Mouse (Mus musculus) limb, embryonic 14.5 days (tissue): ENCODE measurements around the gene Hirip3. TPM values are rescaled to one million over a fixed set of nuclear protein-coding genes. Genes with fewer than 3 reads are reported as not detected.

Experiments used
- ATAC-seq: fragments of 200-750 bp; cut with Nextera tagmentation; 2 replicates; pipeline ENCODE4 v1.8.0; 2017; ENCODE audit warnings: low read depth, moderate number of reproducible peaks, moderate TSS enrichment; ENCODE audit not compliant: low FRiP score
- DNase-seq: peaks from one replicate; pipeline ENCODE4 v3.0.0-alpha.2; 2015; ENCODE audit warnings: low spot score
- H3K27ac ChIP-seq: fragments of 300-500 bp; sonication (generic); replicated peaks from 2 replicates; pipeline ENCODE4 v1.5.1; 2014; ENCODE audit warnings: low read depth, mild to moderate bottlenecking, low read length, moderate library complexity, mixed read lengths
- H3K27me3 ChIP-seq: fragments of 300-500 bp; sonication (generic); 2 replicates; pipeline ENCODE4 v1.6.1; 2014; ENCODE audit warnings: low read length, mixed read lengths; ENCODE audit not compliant: control insufficient read depth, insufficient read depth
- H3K36me3 ChIP-seq: fragments of 300-500 bp; sonication (generic); 2 replicates; pipeline ENCODE4 v1.6.1; 2014; ENCODE audit warnings: mild to moderate bottlenecking, low read length, moderate library complexity, mixed read lengths; ENCODE audit not compliant: control insufficient read depth, insufficient read depth
- H3K4me1 ChIP-seq: fragments of 300-500 bp; sonication (generic); 2 replicates; pipeline ENCODE4 v1.6.1; 2014; ENCODE audit warnings: antibody characterized with exemption, low read length, mixed read lengths; ENCODE audit not compliant: control insufficient read depth, insufficient read depth
- H3K4me2 ChIP-seq: fragments of 300-500 bp; sonication (generic); replicated peaks from 2 replicates; pipeline ENCODE4 v1.6.1; 2014; ENCODE audit warnings: low read depth, mild to moderate bottlenecking, low read length, moderate library complexity; ENCODE audit not compliant: severe bottlenecking
- H3K4me3 ChIP-seq: fragments of 300-500 bp; sonication (generic); replicated peaks from 2 replicates; pipeline ENCODE4 v1.5.1; 2014; ENCODE audit warnings: low read length
- H3K9ac ChIP-seq: fragments of 300-500 bp; sonication (generic); 2 replicates; pipeline ENCODE4 v1.6.1; 2014; ENCODE audit warnings: mild to moderate bottlenecking, low read depth, low read length, moderate library complexity; ENCODE audit not compliant: severe bottlenecking
- H3K9me3 ChIP-seq: fragments of 300-500 bp; sonication (generic); 2 replicates; pipeline ENCODE4 v1.6.1; 2016; ENCODE audit warnings: low read length; ENCODE audit not compliant: control insufficient read depth
- POLR2A ChIP-seq: fragments of 200-500 bp; IDR thresholded peaks from 2 replicates; pipeline ENCODE4 v1.8.0; 2012; ENCODE audit warnings: inconsistent platforms, mild to moderate bottlenecking, moderate library complexity, borderline replicate concordance; ENCODE audit not compliant: insufficient read depth, insufficient read length; ENCODE audit errors: extremely low read depth
- WGBS: fragments of 180-500 bp; shearing (Covaris S2); extraction: QIAGEN DNeasy Blood & Tissue Kit; methylation state at CpG from one replicate; pipeline ENCODE4 v1.1.7; 2014; 5-methylcytosine and 5-hydroxymethylcytosine counted together
- polyA plus RNA-seq, 2 experiments: library from polyadenylated mRNA; depleted of rRNA in 1 of 2; stranded (reverse) in 1 of 2; unstranded in 1 of 2; fragments of >200 nt; fragmentation: Nextera tagmentation in 1 of 2; extraction: Ambion mirVana in 1 of 2; gene quantifications; 2 replicates each; pipeline versions ENCODE4 v1.2.1 to v1.2.3; 2012 to 2014

Gene Hirip3
- polyA plus RNA-seq, 2 experiments, result 16.1 to 120 TPM

GRCm38 (mm10) chr7:126851192-126851591, 10.6 kb upstream of the Hirip3 start:
- TF ChIP-seq POLR2A, result no peak
- WGBS, result 40% methylated on average over 12 of the region's 12 CpGs
- no peak overlapping the region for H3K9ac ChIP-seq

GRCm38 (mm10) chr7:126853454-126853853, 8.3 kb upstream of the Hirip3 start:
- DNase-seq, result no peak
- H3K9ac ChIP-seq, result no peak overlapping the region
- H3K4me3 ChIP-seq, result no peak overlapping the region
- ATAC-seq, result no peak
- no peak for TF ChIP-seq POLR2A
- no peak overlapping the region for H3K4me2 ChIP-seq
- H3K27me3 ChIP-seq, result peaks cover 18% of the 10 kb centered on the region
- H3K9me3 ChIP-seq, result no peaks in the 10 kb centered on the region
- no peak overlapping the region for H3K27ac ChIP-seq
- peaks cover under 1% of the 10 kb centered on the region; the same call in 1 of the 2 replicates for H3K4me1 ChIP-seq
- peaks cover 68% of the 10 kb centered on the region for H3K36me3 ChIP-seq
- WGBS, result 89% methylated on average over 5 of the region's 5 CpGs

More at GRCm38 (mm10) chr7:126851192-126851591, 10.6 kb upstream of the Hirip3 start:
- Histone ChIP-seq H3K27me3 (peaks cover 32% of the 10 kb centered on the region), H3K4me3 (no peak overlapping the region), H3K4me1 (peaks cover 6% of the 10 kb centered on the region; the same call in 1 of the 2 replicates), H3K9me3 (no peaks in the 10 kb centered on the region), H3K4me2 (no peak overlapping the region), H3K36me3 (peaks cover 47% of the 10 kb centered on the region), H3K27ac (no peak overlapping the region)
- DNase-seq (no peak), ATAC-seq (no peak)

GRCm38 (mm10) chr7:126855641-126856040, 6.1 kb upstream of the Hirip3 start:
- WGBS, result 86% methylated on average over 3 of the region's 3 CpGs
- no peak overlapping the region for H3K4me2 ChIP-seq
- ATAC-seq (no peak), DNase-seq (no peak)
- H3K9me3 ChIP-seq, result no peaks in the 10 kb centered on the region
- H3K27me3 ChIP-seq, result no peaks in the 10 kb centered on the region
- H3K27ac ChIP-seq, result no peak overlapping the region
- no peak overlapping the region for H3K4me3 ChIP-seq
- no peak overlapping the region for H3K9ac ChIP-seq
- peaks cover 82% of the 10 kb centered on the region for H3K36me3 ChIP-seq
- H3K4me1 ChIP-seq, result peaks cover 1% of the 10 kb centered on the region; the same call in 1 of the 2 replicates
- no peak for TF ChIP-seq POLR2A

GRCm38 (mm10) chr7:126856741-126857420, 4.9 kb upstream of the Hirip3 start:
- H3K4me3 ChIP-seq, result no peak overlapping the region
- H3K36me3 ChIP-seq, result peaks cover 78% of the 10 kb centered on the region
- no peaks in the 10 kb centered on the region for H3K9me3 ChIP-seq
- peaks cover 6% of the 10 kb centered on the region; the same call in 1 of the 2 replicates for H3K4me1 ChIP-seq
- H3K27me3 ChIP-seq, result no peaks in the 10 kb centered on the region
- no peak overlapping the region for H3K27ac ChIP-seq
- 81% methylated on average over 9 of the region's 9 CpGs for WGBS
- DNase-seq, result no peak
- TF ChIP-seq POLR2A, result no peak
- no peak overlapping the region for H3K4me2 ChIP-seq
- no peak overlapping the region for H3K9ac ChIP-seq
- ATAC-seq, result no peak

GRCm38 (mm10) chr7:126860987-126861386, 785 bp upstream of the Hirip3 start:
- Histone ChIP-seq H3K4me3 (peak overlapping the region; percentile 77), H3K4me2 (peak overlapping the region; percentile 91), H3K27me3 (no peaks in the 10 kb centered on the region), H3K27ac (no peak overlapping the region; the same call in 1 of the 2 replicates), H3K4me1 (peaks cover 19% of the 10 kb centered on the region), H3K36me3 (peaks cover 60% of the 10 kb centered on the region), H3K9ac (peak overlapping the region; percentile 76), H3K9me3 (no peaks in the 10 kb centered on the region)
- ATAC-seq (no peak), DNase-seq (no peak)
- 67% methylated on average over 5 of the region's 5 CpGs for WGBS
- no peak for TF ChIP-seq POLR2A
